Comparison of ENCODE assay signal across 11 mouse cellular contexts in the genomic region with DNA sequence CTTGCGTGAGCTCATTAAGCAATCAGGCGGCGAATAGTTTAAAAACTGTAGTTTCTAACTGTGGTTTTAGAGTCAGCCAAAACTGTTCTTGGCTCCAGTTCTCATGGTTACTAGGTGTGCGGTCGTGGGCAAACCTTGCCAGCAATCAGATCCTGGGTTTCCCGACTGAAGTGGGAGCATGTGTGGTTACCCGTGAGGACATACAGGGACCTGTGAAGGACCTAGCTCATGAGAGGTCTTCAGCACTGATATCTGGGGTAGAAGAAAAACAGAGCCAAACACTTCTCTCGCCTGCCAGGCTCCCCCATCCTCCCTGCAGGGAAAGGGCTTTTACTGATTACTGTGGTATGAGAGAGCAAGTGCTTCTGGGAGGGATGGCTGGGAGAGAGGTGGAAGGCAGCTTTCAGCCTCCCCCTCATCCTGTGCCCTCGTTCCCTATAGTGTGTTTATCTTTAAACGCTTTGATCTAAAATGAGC.
DNase-seq lines count a peak whose midpoint lies in the region; ATAC-seq and TF ChIP-seq lines count a peak whose summit lies in the region.
"Had no signal": no experiment of that assay in that cellular context is flagged by ENCODE, and none has a peak within 500 bp of the region (broad histone marks: within the 10 kb centered on the region; RNA-seq: fewer than 3 reads in every experiment).

No protein-coding gene starts in this region.

- H3K9me3 ChIP-seq in lung, embryonic 15.5 days, result no peaks in the 10 kb centered on the region
- H3K9me3 ChIP-seq in stomach, postnatal 0 days (ENCODE audit: control insufficient read depth, low read length), result no peaks in the 10 kb centered on the region
- H3K9me3 ChIP-seq in midbrain, embryonic 16.5 days (replicated peaks; ENCODE audit: control insufficient read depth, low read length, poor library complexity, severe bottlenecking), result no peaks in the 10 kb centered on the region

- H3K4me2 ChIP-seq in lung, embryonic 15.5 days, result no peak overlapping the region
- H3K4me2 ChIP-seq in stomach, postnatal 0 days (replicated peaks; ENCODE audit: low read depth), result no peak overlapping the region
- H3K4me2 ChIP-seq in midbrain, embryonic 16.5 days (ENCODE audit: low read length), result no peak overlapping the region

- H3K27ac ChIP-seq in lung, embryonic 15.5 days, result peak overlapping the region; percentile 58
- H3K27ac ChIP-seq in stomach, postnatal 0 days (replicated peaks), result no peak overlapping the region
- H3K27ac ChIP-seq in midbrain, embryonic 16.5 days (ENCODE audit: low read length), result no peak overlapping the region

- ATAC-seq in lung, embryonic 15.5 days (ENCODE audit: borderline replicate concordance, extremely low read depth, low FRiP score, low TSS enrichment), result peak; percentile 72
- ATAC-seq in stomach, postnatal 0 days (ENCODE audit: low FRiP score, low TSS enrichment), result peak; percentile 51; the same call in 1 of the 2 replicates
- no peak for ATAC-seq in midbrain, embryonic 16.5 days

- TF ChIP-seq CTCF in lung, adult 2 months (IDR thresholded peaks at IDR 0.05; ENCODE audit: insufficient read depth, low read length), result no peak
- TF ChIP-seq CTCF in stomach, postnatal 0 days (IDR thresholded peaks at IDR 0.05; ENCODE audit: low read depth), result no peak

- peak; percentile 17 for DNase-seq in embryo, embryonic 9.5 days (ENCODE audit: extremely low spot score)
- no peak for DNase-seq in embryo, embryonic 10.5 days (ENCODE audit: low spot score)
- no peak for DNase-seq in lung, adult 2 months
- peak; percentile 7 to 49 for DNase-seq in heart, postnatal 14 days
- peak; percentile 18 for DNase-seq in stomach, postnatal 0 days (ENCODE audit: low spot score)
- DNase-seq in B cell, adult 2 months, result no peak
- DNase-seq: cerebellum, adult 11 months; right cerebral cortex, adult 18-20 months had no signal

- H3K4me1 ChIP-seq in lung, embryonic 15.5 days, result peaks cover 11% of the 10 kb centered on the region
- H3K4me1 ChIP-seq in lung, adult 2 months (ENCODE audit: control insufficient read depth, insufficient read depth, low read length), result no peaks in the 10 kb centered on the region
- H3K4me1 ChIP-seq in stomach, postnatal 0 days (replicated peaks; ENCODE audit: control insufficient read depth, insufficient read depth), result no peaks in the 10 kb centered on the region
- no peaks in the 10 kb centered on the region for H3K4me1 ChIP-seq in midbrain, embryonic 16.5 days (ENCODE audit: control insufficient read depth, insufficient read depth, low read length)

- H3K9ac ChIP-seq in lung, embryonic 15.5 days, result no peak overlapping the region
- no peak overlapping the region for H3K9ac ChIP-seq in stomach, postnatal 0 days (ENCODE audit: low read length)
- H3K9ac ChIP-seq in midbrain, embryonic 16.5 days (ENCODE audit: low read depth, low read length), result no peak overlapping the region

- H3K27me3 ChIP-seq in lung, embryonic 15.5 days, result no peaks in the 10 kb centered on the region
- H3K27me3 ChIP-seq in stomach, postnatal 0 days (ENCODE audit: control insufficient read depth, insufficient read depth, low read length), result no peaks in the 10 kb centered on the region
- H3K27me3 ChIP-seq in midbrain, embryonic 16.5 days (ENCODE audit: control insufficient read depth, insufficient read depth, low read depth, low read length), result no peaks in the 10 kb centered on the region

- no peak for TF ChIP-seq POLR2A in lung, adult 2 months (IDR thresholded peaks at IDR 0.05; ENCODE audit: borderline replicate concordance, extremely low read depth, low read depth, low read length)

- 21% methylated on average over 10 of the region's 10 CpGs for WGBS in lung, embryonic 15.5 days
- WGBS in lung, adult 2 months, result 30% methylated on average over 10 of the region's 10 CpGs
- 44% methylated on average over 10 of the region's 10 CpGs for WGBS in stomach, postnatal 0 days
- 79% methylated on average over 10 of the region's 10 CpGs for WGBS in midbrain, embryonic 16.5 days

- H3K36me3 ChIP-seq in lung, embryonic 15.5 days, result no peaks in the 10 kb centered on the region
- H3K36me3 ChIP-seq in stomach, postnatal 0 days (ENCODE audit: control insufficient read depth, insufficient read depth, low read length), result no peaks in the 10 kb centered on the region
- H3K36me3 ChIP-seq in midbrain, embryonic 16.5 days (ENCODE audit: control insufficient read depth, insufficient read depth, low read length), result no peaks in the 10 kb centered on the region

- intact Hi-C loops in heart, postnatal 14 days (cut with DNase I), result loop anchor here (10.0 kb wide), 1 partner anchor 226 kb away; the partner anchor contains the start of gene Fgf9

- H3K4me3 ChIP-seq in lung, embryonic 15.5 days, result no peak overlapping the region
- H3K4me3 ChIP-seq in lung, adult 2 months (replicated peaks; ENCODE audit: extremely low read depth, low read depth, low read length), result no peak overlapping the region
- H3K4me3 ChIP-seq in stomach, postnatal 0 days (ENCODE audit: low read depth, low read length), result no peak overlapping the region
- no peak overlapping the region for H3K4me3 ChIP-seq in midbrain, embryonic 16.5 days (ENCODE audit: low read depth, low read length)
- H3K4me3 ChIP-seq: myocyte had no signal

- TF ChIP-seq EP300 in stomach, postnatal 0 days (optimal IDR thresholded peaks at IDR 0.05), result no peak

Comparison
In these comparisons a context has a peak if more than half of its experiments do, and no peak if none do; other contexts are left out.
1. DNase-seq: peak in embryo, embryonic 9.5 days (single experiment), heart, postnatal 14 days (2 of 2) and stomach, postnatal 0 days (single experiment); none in embryo, embryonic 10.5 days (single experiment), lung, adult 2 months (single experiment) and B cell, adult 2 months (0 of 2).